Mouse (Mus musculus) spleen, adult 18-20 months (tissue): ENCODE data around the gene Mcub.

Source experiments
- DNase-seq, 2 experiments: peaks; one replicate each; pipeline ENCODE4 v3.0.0; 2022; ENCODE audit warnings: mixed read lengths in 2 of 2

Gene Mcub

DNA sequence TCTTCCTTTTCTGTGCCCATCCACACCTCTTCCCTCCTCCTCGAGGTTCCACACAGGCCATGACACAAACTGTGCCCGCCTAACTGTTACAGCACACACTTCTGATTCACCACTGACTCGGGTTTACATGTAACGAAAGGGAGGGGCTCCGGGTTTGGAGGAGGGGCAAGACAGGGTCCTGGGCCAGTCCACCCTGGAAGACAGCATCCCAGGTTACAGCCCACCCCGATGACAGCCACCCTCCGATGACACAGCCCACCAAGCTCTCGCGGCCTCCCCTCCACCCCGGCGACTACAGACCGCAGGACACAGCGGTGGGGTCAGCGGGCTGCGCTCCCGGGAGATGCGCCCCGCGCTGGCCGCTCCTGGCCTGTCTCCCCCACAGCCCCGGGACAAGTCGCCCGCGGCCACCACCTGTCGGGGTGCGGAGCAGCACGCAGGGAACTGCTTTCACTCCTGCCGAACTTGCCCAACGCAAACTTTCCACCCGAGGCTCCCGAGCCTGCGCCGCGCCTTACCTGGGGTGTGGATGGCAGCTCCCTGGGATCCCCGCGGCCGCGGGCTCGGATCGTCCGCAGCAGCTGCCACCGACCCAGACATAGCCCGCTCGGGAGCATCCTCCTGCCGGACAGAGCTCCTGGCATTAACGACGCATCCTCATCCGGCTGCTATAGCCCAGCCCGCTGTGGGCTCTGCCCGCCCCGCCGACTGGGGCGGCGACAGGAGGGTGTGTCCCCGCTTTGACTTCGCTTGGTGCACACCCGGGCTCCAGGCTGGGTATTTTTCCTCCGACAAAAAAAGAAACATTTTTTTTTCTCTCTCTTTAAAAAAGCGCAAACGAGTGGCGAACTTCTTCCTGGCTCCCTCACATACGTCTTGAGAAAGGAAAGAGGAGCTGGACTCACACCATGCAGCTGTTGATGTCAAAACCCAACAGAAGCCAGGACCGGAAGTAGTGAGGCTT, at the start of gene Mcub:
Gene Mcub, minus strand, starts transcription at position 775 of the 964 bp plus-strand sequence.
- peak; percentile 19 to 22 for DNase-seq

DNA sequence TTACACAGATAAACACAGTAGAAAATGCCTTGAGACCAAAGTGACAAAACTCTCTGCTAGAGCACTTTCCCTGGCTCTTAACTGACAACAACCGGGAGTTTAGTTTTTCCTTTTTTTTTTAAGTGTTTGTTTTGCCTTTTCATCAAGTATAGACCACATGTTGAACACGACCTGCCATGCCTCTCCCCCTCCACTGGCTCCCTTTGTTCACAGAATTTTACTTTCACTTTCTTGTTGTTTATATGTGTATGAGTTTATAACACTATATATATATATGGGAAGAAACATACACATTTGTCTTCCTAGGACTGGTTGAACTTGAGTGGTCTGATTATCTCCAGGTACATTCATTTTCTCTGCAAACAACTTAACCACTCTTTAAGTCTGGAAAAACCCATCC, 42.9 kb upstream of the Mcub start:
- no peak for DNase-seq

DNA sequence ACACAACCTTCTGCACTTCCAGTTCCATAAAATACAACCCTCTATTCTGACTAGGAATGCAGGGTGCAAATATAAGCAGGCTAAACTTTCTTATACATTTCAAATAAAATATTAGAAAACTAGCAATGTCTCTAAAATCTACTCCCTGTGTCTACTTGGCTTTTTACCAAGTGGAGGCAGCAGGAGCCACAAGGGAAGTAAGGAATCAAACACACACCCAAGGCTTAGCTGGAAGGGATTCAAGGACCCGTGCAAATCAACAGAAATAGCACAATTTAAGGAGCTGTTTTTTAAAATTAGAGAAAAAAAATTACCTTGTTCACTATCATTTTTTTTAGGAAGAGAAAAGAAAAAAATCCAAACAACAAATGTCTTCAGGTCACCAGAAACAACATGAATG, 41.2 kb upstream of the Mcub start:
- no peak for DNase-seq

DNA sequence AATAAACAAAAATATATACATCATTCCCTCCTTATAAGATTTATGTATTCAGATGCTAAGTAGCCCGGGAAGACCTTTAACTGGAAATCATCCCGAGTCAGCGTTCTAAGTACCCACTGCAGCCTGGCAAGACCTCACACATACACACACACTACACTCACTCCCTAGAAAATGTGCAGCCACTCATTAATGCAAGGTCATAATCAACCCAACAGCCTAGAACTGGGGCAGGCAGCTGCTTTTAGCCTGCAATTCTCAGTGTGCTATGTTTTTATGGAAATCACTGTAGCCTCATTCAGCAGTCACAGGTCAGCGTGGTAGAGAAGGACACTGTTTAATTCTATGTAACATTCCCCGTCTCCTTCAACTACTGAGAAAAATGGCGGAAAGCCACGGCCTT, 36.1 kb upstream of the Mcub start:
- no peak for DNase-seq

DNA sequence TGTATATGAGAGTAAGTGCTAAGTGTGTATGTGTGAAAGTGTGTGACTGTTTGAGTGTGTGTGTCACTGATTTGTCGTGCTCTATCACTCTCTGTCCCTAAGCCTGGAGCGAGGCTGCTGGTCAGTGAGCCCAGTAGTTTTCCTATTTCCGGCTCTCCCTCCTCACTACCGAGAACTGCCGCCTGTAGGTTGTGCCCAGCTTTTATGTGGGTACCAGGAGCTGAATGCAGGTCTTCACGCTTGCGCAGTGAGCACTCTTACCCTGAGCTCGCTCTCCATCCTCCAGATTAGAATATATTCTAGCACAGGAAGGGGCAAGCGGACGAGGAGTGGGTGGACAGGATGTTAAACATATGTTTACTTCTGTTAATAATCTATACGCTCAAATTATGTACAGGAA, 30.9 kb upstream of the Mcub start:
- no peak for DNase-seq

DNA sequence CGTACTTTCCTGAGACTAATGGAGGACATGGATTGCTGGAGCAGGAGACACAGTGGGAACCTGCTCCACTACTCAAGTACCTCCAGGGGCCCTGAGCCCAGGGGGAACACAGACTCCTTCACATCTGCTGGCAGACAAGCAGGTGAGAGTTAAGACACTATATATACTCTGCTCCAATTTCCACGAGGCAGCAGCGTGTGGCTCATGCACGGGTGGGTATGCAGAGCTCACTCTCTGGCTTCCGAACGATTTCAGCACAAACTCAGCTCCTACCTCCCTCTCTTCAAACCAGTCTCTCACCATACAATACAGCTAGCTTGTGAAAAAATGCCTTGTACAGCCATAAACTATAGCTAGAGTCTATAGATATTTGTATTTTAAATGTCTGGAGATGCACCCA, 28.5 kb upstream of the Mcub start:
- DNase-seq, result no peak

DNA sequence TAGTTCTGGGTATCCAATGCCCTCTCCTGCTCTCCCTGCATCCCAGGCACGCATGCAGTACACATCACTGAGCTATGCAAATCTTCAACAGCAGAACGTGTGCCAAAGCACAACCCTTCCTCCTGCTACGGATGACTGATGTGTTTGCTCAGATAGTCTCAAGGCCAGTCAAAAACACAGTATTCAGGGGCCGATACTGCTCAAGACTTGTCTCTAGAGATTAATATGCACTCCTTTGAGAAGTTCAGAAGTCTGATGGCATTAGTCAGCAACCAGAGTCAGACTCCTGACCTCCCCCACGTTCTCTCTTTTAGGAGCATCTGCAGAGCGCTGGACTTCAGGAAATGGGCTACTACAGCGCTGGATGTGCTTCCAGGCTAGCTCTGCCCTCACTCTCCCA, 28.0 kb upstream of the Mcub start:
- DNase-seq, result no peak

DNA sequence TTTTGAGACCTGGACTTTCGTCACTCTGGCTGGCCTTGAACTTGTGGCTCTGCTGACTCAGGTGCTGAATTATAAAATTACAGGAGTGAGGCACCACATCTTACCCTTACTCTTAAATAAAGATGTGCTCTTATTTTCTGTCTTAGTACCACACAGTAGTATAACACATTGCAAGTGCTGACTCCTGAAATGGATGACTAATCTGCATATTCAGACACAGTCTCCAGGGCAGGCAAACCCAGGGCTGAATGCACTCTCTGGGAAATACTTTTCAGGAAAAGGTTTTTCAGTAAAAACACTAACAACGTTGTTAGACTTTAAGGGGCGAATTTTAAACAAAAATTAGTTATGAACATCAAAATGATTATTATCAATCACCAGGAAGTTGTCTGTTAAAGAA, 27.3 kb upstream of the Mcub start:
- no peak for DNase-seq

DNA sequence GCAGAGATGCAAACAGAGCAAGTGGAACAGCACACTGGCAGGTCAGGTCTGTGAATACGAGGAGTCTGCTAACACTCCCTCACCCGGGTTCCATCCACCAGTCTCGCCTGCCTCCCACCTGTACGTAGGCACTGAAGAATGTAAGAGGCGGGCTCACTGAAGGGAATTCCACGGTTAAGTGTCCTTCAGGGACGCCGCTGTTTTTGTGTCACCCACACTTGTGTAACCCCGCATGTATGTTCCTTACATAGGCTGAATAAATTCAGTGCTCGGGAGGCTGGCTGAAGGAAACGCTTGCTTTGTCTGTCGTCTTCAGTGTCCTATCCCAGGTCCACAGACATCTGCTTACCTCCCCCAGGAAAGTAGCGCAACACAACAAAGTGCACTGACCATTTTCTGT, 17.3 kb upstream of the Mcub start:
- DNase-seq, result no peak

DNA sequence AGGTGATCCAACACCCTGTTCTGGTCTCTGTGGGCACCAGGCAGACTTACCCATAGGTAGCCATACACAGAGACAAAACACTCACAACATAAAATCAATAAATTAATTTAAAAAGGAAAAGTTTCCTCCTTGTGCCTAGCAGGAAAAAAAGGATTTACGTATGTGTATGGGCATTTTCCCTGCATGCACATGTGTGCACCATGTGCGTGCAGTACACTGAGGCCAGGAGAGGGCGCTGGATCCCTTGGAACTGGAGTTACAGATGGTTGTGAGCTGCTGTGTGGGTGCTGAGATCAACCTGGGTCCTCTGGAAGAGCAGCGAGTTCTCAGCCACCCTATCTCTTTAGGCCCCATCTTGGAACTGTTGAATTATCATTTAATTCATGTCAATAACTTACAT, 15.3 kb upstream of the Mcub start:
- DNase-seq, result no peak

DNA sequence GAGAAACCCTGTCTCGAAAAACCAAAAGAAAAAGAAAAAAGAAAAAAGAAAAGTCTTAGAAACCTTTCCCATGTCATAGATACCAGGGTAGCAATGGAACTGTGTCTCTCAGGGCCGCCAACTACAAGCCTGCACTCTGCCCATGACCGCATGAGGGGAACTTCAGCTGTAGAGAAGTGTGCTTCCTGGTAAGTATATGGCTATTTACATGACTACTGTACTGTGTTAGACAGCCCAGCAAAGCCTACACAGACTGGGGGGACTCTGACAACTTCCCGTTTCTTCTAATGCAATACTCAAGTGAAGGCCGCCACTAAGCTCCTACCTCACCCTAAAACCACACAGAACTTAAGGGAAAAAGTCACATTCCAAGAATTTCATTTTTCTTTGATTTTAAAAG, 14.8 kb upstream of the Mcub start:
- DNase-seq, result no peak

DNA sequence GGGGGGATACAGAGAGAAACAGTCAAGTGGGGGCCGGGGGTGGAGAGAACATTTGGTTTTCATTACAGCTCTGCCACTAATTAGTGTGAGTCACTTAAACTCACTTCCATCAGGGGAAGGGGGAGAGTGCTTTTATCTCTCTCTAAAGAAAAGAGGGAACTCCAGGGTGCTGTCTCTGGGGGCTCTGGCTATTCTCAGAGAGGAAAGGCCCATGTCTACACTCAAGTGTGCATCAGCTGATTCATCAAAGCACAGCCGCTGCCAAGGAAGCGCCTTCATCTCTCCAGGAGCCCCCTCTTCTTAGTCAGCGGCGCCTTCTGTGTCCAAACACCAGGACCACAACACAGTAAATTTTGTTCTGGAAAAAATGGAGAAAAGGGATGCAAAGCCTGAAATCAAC, 12.3 kb upstream of the Mcub start:
- DNase-seq, result no peak

DNA sequence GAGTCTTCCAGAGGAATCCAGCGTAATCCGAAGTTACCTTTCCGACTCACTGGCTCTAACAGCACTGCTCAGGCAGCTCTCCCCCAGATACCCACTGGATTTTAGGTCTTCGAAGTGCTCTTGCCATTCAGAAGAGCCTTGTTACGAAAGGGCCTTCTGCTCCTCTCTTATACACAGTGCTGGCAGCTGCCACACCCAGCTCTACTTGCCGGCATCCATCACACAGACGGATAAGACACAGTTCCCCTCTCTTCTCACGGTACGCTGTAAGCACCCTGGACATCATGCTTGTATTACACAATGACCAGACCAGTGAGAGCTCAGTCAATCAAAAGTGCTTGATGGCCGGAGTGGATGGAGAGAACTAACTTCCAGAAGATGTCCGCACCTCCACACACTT, 11.8 kb upstream of the Mcub start:
- DNase-seq, result no peak

DNA sequence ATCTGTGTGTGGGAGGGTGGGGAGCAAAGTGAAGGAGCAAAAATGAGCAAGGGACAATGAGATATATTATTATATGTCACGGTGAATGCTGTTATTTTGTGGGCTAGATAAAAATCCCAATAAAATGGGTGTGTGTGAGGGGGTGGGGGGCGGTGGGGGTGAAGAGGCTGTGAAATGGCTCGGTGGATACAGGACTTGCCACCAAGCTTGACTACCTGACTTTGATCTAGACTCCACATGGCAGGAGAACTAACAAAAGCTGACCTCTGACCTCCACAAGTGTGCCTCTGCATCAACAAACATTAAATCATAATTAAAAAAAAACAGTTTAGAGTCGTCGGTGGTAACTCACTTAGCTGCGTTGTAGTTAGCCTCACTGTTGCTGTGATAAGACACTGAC, 9.5 kb upstream of the Mcub start:
- DNase-seq, result no peak

DNA sequence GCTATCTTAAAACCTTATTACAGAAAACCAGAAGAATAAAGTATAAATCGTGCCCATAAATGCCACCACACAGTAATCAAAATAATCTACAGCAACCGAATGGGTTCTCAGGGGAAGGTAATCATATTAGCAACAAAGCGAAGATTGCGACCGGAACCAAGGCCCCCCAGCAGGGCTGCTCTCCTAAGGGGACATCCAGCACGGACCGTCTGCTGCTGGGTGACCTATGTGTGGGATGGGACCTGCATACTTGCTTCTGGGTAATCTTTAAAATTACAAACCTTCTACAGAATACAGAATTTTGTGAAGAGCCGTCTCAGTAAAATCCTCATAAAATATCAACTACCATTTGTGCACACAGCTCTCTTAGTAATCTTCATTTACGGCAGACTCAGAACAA, 8.7 kb upstream of the Mcub start:
- DNase-seq, result no peak

DNA sequence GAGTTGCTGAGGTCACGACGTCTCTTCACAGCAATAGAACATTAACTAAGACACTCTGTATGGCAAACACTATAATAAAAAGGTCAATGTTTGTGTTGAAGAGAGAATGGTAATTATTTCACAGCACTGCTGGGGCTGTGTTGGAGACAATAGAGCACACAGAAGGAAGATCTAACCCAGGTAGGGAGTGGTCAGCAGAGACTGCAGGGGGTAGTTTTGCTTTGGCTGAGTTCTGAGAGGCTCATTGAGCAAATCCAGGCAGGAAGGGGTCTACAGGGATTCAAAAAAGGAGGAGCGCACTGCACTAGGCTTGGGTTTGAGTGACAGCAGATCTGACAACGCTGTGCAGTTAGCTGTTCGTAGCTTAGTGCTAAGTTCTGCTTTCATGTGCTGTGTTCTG, 6.3 kb upstream of the Mcub start:
- no peak for DNase-seq

DNA sequence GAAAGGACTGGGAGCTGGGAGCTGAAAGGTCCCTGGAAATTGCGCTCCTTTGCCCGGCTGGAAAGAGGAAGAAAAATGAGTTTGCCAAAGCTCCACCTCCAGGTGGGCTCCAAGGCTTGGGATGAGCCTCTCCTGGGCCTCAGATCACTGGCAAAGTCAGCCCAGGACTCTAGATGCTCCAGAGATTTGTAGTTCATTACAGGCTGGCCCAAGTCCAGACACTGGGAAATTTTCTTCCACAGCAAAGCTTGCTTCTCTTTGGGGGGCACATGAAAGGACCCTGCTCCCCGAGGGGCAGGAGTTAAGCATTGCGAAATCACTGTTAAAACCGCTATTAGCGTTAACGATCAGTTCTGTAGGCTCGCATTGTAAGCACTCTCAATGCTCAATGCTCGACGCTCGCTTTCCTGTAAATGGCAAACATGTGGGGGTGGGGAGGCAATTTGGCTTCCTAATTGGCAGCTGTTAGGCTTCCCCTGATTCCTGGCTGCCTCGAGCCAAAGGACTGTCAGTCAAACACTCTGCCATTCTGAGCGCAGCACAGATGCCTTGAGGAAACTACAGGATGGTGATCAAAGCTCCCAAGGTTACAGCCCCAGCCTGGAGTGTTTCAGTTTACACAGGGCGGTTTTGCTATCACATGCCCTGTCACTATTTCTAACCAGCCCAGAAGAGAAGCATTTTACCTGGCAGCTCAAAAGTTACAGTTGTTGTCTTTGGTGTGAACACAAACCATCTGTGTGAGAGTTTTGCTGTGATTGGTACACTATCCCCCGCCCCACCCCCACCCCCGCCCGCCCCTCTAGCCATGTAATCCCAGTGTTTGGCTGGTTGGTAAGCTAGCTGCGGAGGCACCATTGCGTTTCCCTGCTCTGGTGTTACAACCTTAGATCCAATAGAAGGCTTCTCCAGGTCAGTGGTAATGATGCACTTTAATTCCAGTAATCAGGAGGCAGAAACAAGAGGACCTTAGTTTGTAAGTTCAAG, 816 bp upstream of the Mcub start:
- no peak for DNase-seq

DNA sequence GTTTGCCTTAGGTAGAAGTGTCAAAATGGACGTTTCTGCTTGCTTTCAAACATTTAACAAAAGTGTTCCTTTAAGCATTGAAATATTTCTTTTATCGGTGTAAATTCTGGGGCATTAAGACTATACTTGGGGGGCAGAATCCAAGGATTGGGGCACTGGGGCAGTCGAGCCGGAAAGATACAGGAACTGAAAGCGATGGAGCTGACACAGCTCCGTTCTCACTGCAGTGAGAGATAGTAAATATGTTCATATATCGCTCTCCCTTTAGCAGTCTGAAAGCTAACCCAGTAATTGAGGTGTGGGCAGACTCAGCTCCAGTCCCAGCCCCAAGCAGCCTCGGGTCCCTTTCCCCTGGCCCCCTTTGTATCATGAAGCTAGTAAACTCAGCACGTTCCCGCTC, 975 bp downstream of the Mcub start:
- DNase-seq, result no peak

DNA sequence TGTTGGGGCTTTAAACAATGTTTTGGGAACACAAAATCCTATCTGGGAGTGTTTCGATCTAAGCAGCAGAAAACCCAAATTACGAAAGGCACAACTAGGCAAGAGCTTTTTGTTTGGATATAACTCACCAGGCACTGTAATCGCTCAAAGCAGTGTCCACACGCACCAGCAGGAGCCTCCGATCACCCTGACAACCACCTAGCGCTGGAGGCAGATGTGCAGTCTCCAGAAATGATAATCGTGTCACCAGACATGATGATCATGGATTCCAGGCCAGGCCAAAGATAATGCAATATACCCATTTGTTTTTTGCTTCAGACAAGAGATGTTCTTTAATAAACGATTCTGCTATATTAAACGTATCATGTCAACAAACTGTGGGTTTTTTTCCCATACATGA, 2.1 kb downstream of the Mcub start:
- DNase-seq, result no peak

DNA sequence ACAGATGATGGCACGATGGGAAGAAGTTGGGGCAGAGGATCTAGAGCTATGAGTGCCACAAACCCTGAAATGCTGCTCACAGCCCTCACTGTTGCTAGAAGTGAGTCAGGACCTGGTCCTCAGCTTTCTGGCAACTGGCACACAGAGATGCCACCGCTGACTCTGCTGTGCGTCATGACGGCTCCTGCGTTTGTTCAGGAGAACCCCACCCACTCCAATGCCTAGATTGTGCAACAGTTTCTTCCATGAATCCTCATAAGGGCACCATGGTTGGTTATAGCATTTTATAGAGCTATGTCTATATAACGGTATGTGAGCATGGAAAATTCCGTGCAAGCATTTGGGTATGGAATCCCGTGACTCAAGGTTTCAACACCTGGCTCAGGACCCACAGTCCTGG, 5.3 kb downstream of the Mcub start:
- no peak for DNase-seq

DNA sequence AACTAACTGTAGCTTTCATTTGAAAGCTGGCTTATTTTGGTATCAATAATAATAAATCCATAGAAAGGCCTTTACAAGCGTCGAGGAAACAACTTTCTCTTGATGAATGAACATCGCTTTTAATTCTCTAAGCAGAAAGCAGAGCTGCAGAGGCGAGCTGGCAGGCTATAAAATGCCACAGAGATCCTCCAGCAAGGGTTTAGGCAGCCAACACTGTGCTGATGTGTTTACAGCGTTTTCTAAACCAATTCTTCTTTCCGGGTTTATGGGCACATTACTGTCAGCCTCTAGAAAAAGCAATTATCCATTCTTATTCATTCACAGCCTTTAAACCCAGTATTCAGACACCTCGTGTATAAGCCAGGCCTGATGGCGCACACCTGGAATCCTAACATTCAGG, 7.5 kb downstream of the Mcub start:
- DNase-seq, result no peak

DNA sequence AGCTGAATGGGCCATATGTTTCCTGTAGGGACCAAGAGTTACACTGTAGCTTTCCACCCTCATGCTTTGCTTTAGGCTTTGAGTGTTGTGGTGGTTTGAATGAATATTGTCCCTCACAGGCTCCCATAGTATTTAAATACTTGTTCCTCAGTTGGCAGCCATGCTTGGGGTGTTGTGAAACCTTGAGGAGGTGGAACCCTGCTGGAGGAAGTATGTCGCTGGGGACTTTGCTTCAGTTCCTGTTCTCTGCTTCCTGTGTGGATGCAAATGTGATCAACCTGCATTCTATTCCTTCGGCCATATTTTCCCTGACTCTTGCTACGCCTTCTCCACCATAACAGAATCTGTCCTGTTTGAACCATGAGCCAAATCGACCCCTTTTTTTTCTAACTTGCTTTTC, 16.7 kb downstream of the Mcub start:
- no peak for DNase-seq

DNA sequence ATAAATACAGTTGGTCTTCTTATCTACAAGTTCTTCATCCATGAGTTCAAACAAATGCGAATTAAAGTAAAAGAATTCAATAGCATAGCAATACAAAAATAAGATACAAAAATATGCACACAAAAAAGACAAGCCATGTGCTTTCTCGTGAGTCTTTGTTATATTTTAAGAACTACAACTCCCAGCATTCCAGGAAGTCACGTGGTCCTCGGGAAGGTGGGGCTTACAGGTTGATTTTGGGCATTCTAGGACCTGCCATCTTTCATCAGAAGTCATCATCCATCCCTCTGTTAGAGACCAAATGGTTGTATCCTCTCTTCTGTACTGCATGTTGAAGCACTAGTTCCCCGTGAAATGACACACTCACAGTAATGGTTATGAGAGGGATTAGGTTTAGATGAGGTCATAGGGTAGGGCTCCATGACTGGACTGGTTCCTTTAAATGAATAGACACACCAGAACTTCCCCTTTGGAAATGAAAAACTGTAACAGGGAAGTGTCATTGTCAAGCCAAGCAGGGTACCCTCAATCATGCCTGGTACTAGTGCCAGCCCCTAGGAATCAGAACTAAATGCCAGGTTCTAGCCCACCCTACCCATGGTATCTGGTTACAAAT, 20.7 kb downstream of the Mcub start:
- DNase-seq, result no peak
